Mouse (Mus musculus) midbrain, embryonic 11.5 days (tissue): ENCODE results near the gene Hoxb3. TPM values are rescaled to one million over a fixed set of nuclear protein-coding genes. Genes with fewer than 3 reads are reported as not detected.

Source experiments
- ATAC-seq: fragments of 200-750 bp; cut with Nextera tagmentation; 2 replicates; pipeline ENCODE4 v1.8.0; 2017; ENCODE audit warnings: moderate TSS enrichment, moderate library complexity; ENCODE audit not compliant: low FRiP score
- DNase-seq: peaks from one replicate; pipeline ENCODE4 v3.0.0; 2015; ENCODE audit warnings: low spot score; ENCODE audit errors: missing footprints
- H3K27ac ChIP-seq: fragments of 300-500 bp; sonication (generic); 2 replicates; pipeline ENCODE4 v1.5.1; 2014; ENCODE audit warnings: low read depth, low read length
- H3K27me3 ChIP-seq: fragments of 300-500 bp; sonication (generic); 2 replicates; pipeline ENCODE4 v1.6.1; 2014; ENCODE audit warnings: mild to moderate bottlenecking, low read length, moderate library complexity, mixed read lengths; ENCODE audit not compliant: control insufficient read depth, insufficient read depth
- H3K36me3 ChIP-seq: fragments of 300-500 bp; sonication (generic); 2 replicates; pipeline ENCODE4 v1.6.1; 2014; ENCODE audit warnings: mild to moderate bottlenecking, low read length, moderate library complexity, mixed read lengths; ENCODE audit not compliant: control insufficient read depth, insufficient read depth
- H3K4me1 ChIP-seq: fragments of 300-500 bp; sonication (generic); 2 replicates; pipeline ENCODE4 v1.6.1; 2014; ENCODE audit warnings: low read length; ENCODE audit not compliant: control insufficient read depth, insufficient read depth
- H3K4me2 ChIP-seq: fragments of 300-500 bp; sonication (generic); 2 replicates; pipeline ENCODE4 v1.6.1; 2014; ENCODE audit warnings: mild to moderate bottlenecking, moderate library complexity
- H3K4me3 ChIP-seq: fragments of 300-500 bp; sonication (generic); 2 replicates; pipeline ENCODE4 v1.5.1; 2014; ENCODE audit warnings: low read depth, low read length
- H3K9ac ChIP-seq: fragments of 300-500 bp; sonication (generic); 2 replicates; pipeline ENCODE4 v1.6.1; 2014; ENCODE audit warnings: low read length
- H3K9me3 ChIP-seq: fragments of 300-500 bp; sonication (generic); 2 replicates; pipeline ENCODE4 v1.6.1; 2016; ENCODE audit warnings: low read length; ENCODE audit not compliant: control insufficient read depth
- whole genome bisulfite sequencing: fragments of 180-500 bp; shearing (Covaris S2); extraction: QIAGEN DNeasy Blood & Tissue Kit; methylation state at CpG from one replicate; pipeline ENCODE4 v1.1.7; 2014; 5-methylcytosine and 5-hydroxymethylcytosine counted together
- polyA plus RNA-seq: library from polyadenylated mRNA; unstranded; fragments of >200 nt; fragmentation: Nextera tagmentation; extraction: Ambion mirVana; gene quantifications from 2 replicates; pipeline ENCODE4 v1.2.1, GENCODE M21; 2014

Gene Hoxb3
- polyA plus RNA-seq, 1 experiment from 2014 or later: not detected

DNA sequence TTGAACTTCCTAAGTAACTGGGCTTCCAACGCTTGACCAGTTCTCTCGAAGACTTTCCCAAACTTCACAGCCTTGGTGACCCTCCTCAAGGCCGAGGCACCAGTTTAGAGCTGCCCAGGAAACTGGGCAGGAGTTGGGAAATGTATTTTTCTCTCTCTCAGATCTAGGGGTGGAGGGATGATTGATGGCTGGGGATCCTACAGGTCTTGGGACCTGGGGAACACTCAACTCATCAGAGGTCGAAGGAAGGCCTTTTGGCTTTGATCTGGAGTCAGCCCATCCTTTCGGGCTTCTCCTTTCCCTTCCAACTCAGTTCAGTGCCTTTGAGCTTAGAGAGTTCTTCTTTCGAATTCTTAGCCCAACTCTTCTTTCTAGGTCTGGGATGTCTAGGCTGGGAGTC, 44.0 kb downstream of the Hoxb3 start:
- no peaks in the 10 kb centered on the region for H3K36me3 ChIP-seq
- DNase-seq (peak; percentile 92), ATAC-seq (no peak)
- no peak overlapping the region for H3K27ac ChIP-seq
- no peak overlapping the region for H3K4me2 ChIP-seq
- no peak overlapping the region for H3K4me3 ChIP-seq
- peaks cover 97% of the 10 kb centered on the region for H3K27me3 ChIP-seq
- 10% methylated on average over 6 of the region's 6 CpGs for WGBS
- no peak overlapping the region for H3K9ac ChIP-seq
- H3K9me3 ChIP-seq: no peaks in the 10 kb centered on the region
- no peaks in the 10 kb centered on the region for H3K4me1 ChIP-seq

DNA sequence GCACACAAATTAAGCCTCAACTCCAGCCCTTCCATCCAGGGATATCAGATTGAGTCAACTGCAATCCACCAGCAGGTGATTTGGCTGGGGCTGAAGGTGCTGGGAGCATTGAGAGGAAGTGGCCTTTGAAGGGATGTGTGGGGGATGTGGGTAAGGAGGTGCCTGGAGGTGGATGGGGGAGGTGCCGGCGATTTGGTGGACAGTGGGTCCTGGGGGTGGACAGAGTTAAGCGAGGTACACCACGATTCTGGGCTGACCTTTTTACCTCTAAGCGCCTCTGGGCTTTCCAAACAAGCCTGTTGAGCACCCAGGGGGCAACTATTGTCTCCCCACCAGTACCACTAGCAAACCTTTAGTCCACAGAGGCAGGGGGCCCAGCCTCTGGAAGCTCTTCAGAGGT, 45.6 kb downstream of the Hoxb3 start:
- no peak overlapping the region for H3K4me3 ChIP-seq
- no peaks in the 10 kb centered on the region for H3K9me3 ChIP-seq
- no peak overlapping the region for H3K4me2 ChIP-seq
- H3K9ac ChIP-seq: no peak overlapping the region
- H3K27ac ChIP-seq: no peak overlapping the region
- 2% methylated on average over 5 of the region's 5 CpGs for WGBS
- H3K27me3 ChIP-seq: peaks cover 98% of the 10 kb centered on the region
- H3K4me1 ChIP-seq: no peaks in the 10 kb centered on the region
- DNase-seq (peak; percentile 83), ATAC-seq (no peak)
- no peaks in the 10 kb centered on the region for H3K36me3 ChIP-seq

DNA sequence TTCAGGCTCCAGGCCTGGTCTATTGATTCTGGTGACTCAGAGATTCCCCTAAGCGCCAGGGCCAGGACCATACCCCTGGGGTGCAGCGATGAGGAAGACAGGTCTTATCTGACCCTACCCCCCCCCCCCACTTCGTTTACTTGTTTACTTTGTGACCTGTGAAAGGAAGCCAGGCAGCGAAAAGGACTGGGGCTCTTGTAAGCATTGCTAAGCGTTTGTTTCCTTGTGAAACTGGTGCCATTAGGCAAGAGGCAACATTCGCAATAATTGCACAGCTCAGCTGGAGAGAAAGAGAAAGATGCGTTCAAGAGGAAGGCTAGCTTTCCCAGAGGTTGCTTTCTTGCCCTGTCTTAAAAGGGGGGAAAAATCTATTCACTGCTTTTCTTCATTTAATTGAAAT, 46.0 kb downstream of the Hoxb3 start:
- no peaks in the 10 kb centered on the region for H3K4me1 ChIP-seq
- H3K27me3 ChIP-seq: peaks cover 98% of the 10 kb centered on the region
- no peaks in the 10 kb centered on the region for H3K9me3 ChIP-seq
- H3K36me3 ChIP-seq: no peaks in the 10 kb centered on the region
- ATAC-seq (no peak), DNase-seq (peak; percentile 85)
- H3K27ac ChIP-seq: no peak overlapping the region
- WGBS: 5% methylated on average over 7 of the region's 7 CpGs
- H3K9ac ChIP-seq: no peak overlapping the region
- H3K4me2 ChIP-seq: no peak overlapping the region
- no peak overlapping the region for H3K4me3 ChIP-seq

DNA sequence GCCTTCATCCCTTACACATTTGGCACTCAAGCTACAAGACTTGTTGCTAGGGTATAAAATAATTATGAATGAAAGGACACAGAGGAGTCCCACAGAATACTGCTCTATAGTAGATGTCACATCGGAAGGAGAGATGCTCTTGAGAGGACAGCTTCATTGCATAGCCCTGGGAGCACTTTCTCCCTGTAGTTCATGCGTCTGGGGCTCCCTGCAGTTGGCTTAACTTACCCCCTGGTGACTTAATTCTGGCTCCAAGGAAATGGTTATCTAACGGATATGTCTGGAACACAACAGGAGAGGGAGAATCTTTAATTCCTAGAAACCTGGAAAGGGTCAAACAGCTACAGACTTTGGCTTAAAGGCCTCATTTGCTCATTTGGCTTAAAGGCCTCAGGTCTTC, 48.6 kb downstream of the Hoxb3 start:
- no peak overlapping the region for H3K27ac ChIP-seq
- H3K36me3 ChIP-seq: no peaks in the 10 kb centered on the region
- DNase-seq: peak; percentile 83
- WGBS: 3% methylated on average over 3 of the region's 3 CpGs
- ATAC-seq: no peak
- no peak overlapping the region for H3K4me2 ChIP-seq
- peaks cover 98% of the 10 kb centered on the region for H3K27me3 ChIP-seq
- H3K4me3 ChIP-seq: no peak overlapping the region
- H3K9ac ChIP-seq: no peak overlapping the region
- no peaks in the 10 kb centered on the region for H3K9me3 ChIP-seq
- no peaks in the 10 kb centered on the region for H3K4me1 ChIP-seq

DNA sequence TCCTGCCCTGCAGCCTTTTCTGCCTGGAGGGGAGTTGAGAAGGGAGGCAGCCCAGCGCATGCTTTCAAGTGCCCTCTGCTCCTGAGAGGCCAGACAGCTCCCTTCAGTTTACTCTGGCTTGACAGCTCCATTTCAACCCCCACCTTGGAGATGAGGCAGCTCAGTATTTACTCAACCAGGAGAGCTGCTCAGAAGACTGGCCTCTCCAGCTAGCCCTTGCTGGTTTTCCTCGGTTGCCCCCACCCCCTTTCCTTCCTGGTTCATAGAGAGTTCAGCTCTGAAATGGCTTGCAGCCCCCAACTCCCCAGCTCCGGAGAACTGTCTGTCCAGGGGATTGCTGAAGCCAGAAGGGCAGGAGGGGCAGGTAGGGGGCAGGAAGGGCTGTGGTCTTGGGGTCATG, 49.4 kb downstream of the Hoxb3 start:
- peaks cover 93% of the 10 kb centered on the region for H3K27me3 ChIP-seq
- H3K9me3 ChIP-seq: no peaks in the 10 kb centered on the region
- DNase-seq: peak; percentile 84
- H3K27ac ChIP-seq: no peak overlapping the region
- H3K4me1 ChIP-seq: no peaks in the 10 kb centered on the region
- no peak for ATAC-seq
- H3K9ac ChIP-seq: no peak overlapping the region
- H3K36me3 ChIP-seq: no peaks in the 10 kb centered on the region
- WGBS: 3% methylated on average over 3 of the region's 3 CpGs
- no peak overlapping the region for H3K4me2 ChIP-seq
- no peak overlapping the region for H3K4me3 ChIP-seq

DNA sequence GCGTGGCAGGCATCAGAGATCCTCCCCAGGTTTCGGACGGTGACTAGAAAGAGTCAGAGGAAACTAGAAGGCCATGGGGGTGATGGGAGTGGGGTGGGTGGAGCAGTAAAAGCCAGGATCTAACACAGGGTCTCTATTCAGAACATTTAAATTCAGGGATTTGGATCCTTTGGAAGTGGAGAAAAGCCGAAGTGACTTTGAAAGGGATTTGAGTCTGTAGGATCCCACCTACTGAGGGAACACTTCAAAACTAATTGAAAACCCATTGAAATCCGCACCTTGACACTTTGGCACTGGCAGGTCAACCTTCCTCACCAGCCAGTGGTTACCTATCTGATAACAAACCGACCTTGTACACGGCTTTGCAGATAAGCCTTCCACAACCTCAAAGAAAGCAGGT, 51.7 kb downstream of the Hoxb3 start:
- no peak for ATAC-seq
- no peak overlapping the region for H3K27ac ChIP-seq
- peak; percentile 90 for DNase-seq
- H3K9ac ChIP-seq: no peak overlapping the region
- WGBS: under 1% methylated on average over 7 of the region's 7 CpGs
- H3K9me3 ChIP-seq: no peaks in the 10 kb centered on the region
- no peaks in the 10 kb centered on the region for H3K36me3 ChIP-seq
- peaks cover 73% of the 10 kb centered on the region for H3K27me3 ChIP-seq
- no peaks in the 10 kb centered on the region for H3K4me1 ChIP-seq
- no peak overlapping the region for H3K4me3 ChIP-seq
- no peak overlapping the region for H3K4me2 ChIP-seq

DNA sequence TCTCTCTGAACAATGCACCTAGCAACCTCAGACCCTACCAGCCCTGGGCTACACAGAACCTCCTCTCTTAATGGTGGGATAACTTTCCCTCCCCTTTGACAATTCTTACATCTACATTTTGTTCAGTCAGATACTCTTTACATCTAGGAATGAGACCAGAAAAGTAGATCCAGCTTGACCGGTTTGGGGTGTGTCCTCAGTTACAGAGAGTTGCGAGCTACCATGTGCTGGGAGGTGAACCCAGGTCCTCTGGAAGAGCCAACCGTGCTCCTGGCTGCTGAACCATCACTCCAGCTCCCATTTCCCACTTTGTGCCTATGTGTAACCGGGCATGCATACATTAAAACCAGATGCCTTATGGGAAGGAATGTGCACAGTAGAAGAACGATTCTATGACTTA, 60.3 kb downstream of the Hoxb3 start:
- ATAC-seq (no peak), DNase-seq (peak; percentile 72)
- no peaks in the 10 kb centered on the region for H3K4me1 ChIP-seq
- no peaks in the 10 kb centered on the region for H3K9me3 ChIP-seq
- no peak overlapping the region for H3K4me2 ChIP-seq
- no peaks in the 10 kb centered on the region for H3K36me3 ChIP-seq
- WGBS: 85% methylated on average over 5 of the region's 5 CpGs
- H3K27me3 ChIP-seq: peaks cover 2% of the 10 kb centered on the region; the same call in 1 of the 2 replicates
- no peak overlapping the region for H3K27ac ChIP-seq
- no peak overlapping the region for H3K4me3 ChIP-seq
- H3K9ac ChIP-seq: no peak overlapping the region

DNA sequence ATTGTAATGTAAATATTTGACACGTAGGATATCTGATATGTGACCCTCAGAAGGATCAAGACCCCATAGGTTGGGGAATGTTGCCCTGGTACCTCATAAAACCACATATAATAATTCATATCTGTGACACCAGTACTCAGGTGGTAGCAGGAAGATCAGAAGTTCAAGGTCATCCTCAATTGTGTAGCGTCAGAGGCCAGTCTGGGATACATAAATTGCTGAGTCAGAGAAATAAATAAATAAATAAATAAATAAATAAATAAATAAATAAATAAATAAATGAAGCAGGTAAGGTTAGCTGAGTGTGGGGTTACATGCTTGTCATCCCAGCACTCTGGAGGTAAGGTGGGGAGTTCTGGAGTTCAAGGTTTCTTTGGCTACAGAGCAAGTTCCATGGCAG, 64.5 kb downstream of the Hoxb3 start:
- H3K4me2 ChIP-seq: no peak overlapping the region
- no peaks in the 10 kb centered on the region for H3K27me3 ChIP-seq
- H3K9ac ChIP-seq: no peak overlapping the region
- no peaks in the 10 kb centered on the region for H3K4me1 ChIP-seq
- DNase-seq: peak; percentile 79
- 89% methylated on average over 2 of the region's 2 CpGs for WGBS
- no peak overlapping the region for H3K27ac ChIP-seq
- no peak for ATAC-seq
- no peak overlapping the region for H3K4me3 ChIP-seq
- no peaks in the 10 kb centered on the region for H3K36me3 ChIP-seq
- H3K9me3 ChIP-seq: no peaks in the 10 kb centered on the region

DNA sequence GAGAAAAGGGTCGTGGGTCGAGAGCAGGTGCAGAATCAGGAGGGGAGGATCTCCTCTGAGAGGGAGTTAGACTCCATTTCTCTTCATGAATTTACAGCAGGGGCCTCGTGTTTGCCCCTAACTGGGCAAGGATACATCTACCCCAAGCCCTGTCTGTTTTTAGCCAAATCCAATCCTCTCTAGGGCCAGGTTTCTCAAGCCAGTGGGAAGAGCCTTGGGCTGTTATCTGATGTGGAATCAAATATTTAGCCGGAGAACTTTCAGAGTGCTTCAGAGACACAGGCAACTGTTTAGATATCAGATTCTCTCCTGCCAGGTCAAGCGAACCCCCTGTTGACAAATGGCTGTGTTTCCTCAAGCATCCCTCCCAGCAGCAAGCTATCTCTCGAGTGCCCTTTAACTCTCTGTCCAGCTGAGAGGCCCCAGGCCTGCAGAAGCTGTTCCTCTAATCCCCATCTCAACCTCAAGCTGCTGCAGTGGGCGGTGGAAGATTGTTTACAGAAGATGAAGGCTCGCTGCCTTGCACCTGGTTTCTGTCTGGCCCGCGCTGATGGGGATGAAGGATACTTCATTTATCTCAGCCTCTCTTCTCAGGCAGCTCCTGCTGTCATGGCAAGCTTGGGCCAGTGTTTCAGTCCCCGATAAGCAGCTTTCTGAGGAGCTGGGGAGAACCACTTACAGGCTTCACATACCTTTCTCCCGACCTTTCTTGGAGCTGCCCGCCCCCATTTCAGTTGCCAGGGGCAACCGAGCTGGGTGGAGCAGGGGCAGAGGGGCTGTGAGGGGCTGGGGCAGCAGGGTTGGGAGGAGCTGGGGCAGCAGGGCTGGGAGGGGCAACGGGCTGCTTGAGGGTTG, 73.9 kb downstream of the Hoxb3 start:
- 10% methylated on average over 15 of the region's 15 CpGs for WGBS
- no peaks in the 10 kb centered on the region for H3K9me3 ChIP-seq
- 0 out of 2 replicates have a peak, but pooled peaks cover 5% of the 10 kb centered on the region for H3K27me3 ChIP-seq
- ATAC-seq (no peak), DNase-seq (peak; percentile 88)
- H3K36me3 ChIP-seq: no peaks in the 10 kb centered on the region
- H3K4me3 ChIP-seq: no peak overlapping the region
- no peak overlapping the region for H3K27ac ChIP-seq
- no peak overlapping the region; the same call in 1 of the 2 replicates for H3K4me2 ChIP-seq
- no peak overlapping the region for H3K9ac ChIP-seq
- peaks cover 6% of the 10 kb centered on the region for H3K4me1 ChIP-seq
